Mouse (Mus musculus) liver, postnatal 0 days (tissue): Measurements from ENCODE around the gene Mrgprd.

Experiments
- CTCF ChIP-seq: sonication (generic); IDR thresholded peaks from 2 replicates; pipeline ENCODE4 v1.5.1; 2016; ENCODE audit warnings: antibody characterized with exemption, low read depth
- EP300 ChIP-seq: IDR thresholded peaks from 2 replicates; pipeline ENCODE4 v1.6.1; 2016; ENCODE audit warnings: antibody characterized with exemption, low read depth, mild to moderate bottlenecking

- TF ChIP-seq CTCF (no peak), EP300 (no peak)
Measured at GRCm38 (mm10) chr7:145335616-145336332, 21.1 kb downstream of the Mrgprd start.
